Mouse (Mus musculus): ENCODE measurements at regions not wholly inside any gene's neighbourhood (a gene's known extent, or its start where the extent isn't known, plus 50 kb on each side); places are given as distances from the start of the nearest gene placed in this dataset.

GRCm38 (mm10) chr12:28085460-28085859 is 466.7 kb downstream of the Dcdc2c start:
- Histone ChIP-seq H3K4me3 (replicated peaks; ENCODE audit: low read length) (no peak overlapping the region), H3K9me3 (ENCODE audit: control insufficient read depth, low read length) (no peaks in the 10 kb centered on the region), H3K27me3 (ENCODE audit: control insufficient read depth, insufficient read depth, low read length) (no peaks in the 10 kb centered on the region), H3K4me2 (replicated peaks; ENCODE audit: low read depth, low read length, severe bottlenecking) (no peak overlapping the region), H3K27ac (replicated peaks; ENCODE audit: low read depth, low read length) (no peak overlapping the region), H3K4me1 (ENCODE audit: control insufficient read depth, insufficient read depth, low read length) (no peaks in the 10 kb centered on the region), H3K9ac (ENCODE audit: low read depth, low read length, severe bottlenecking) (no peak overlapping the region), H3K36me3 (ENCODE audit: control insufficient read depth, insufficient read depth, low read length) (no peaks in the 10 kb centered on the region)
- WGBS = 78% methylated on average over 4 of the region's 4 CpGs
- no peak for TF ChIP-seq POLR2A (IDR thresholded peaks at IDR 0.05; ENCODE audit: borderline replicate concordance, extremely low read depth, insufficient read depth, insufficient read length)
- ATAC-seq (ENCODE audit: low FRiP score, low read depth) = no peak
- DNase-seq (ENCODE audit: low spot score) = no peak

GRCm38 (mm10) chr12:28076606-28077005 is 475.6 kb downstream of the Dcdc2c start:
- no peak for TF ChIP-seq POLR2A (IDR thresholded peaks at IDR 0.05; ENCODE audit: borderline replicate concordance, extremely low read depth, insufficient read depth, insufficient read length)
- WGBS = 83% methylated on average over 3 of the region's 3 CpGs
- H3K4me2 ChIP-seq (replicated peaks; ENCODE audit: low read depth, low read length, severe bottlenecking) = no peak overlapping the region
- H3K36me3 ChIP-seq (ENCODE audit: control insufficient read depth, insufficient read depth, low read length) = no peaks in the 10 kb centered on the region
- H3K4me1 ChIP-seq (ENCODE audit: control insufficient read depth, insufficient read depth, low read length) = no peaks in the 10 kb centered on the region
- no peaks in the 10 kb centered on the region for H3K27me3 ChIP-seq (ENCODE audit: control insufficient read depth, insufficient read depth, low read length)
- no peak for DNase-seq (ENCODE audit: low spot score)
- H3K4me3 ChIP-seq (replicated peaks; ENCODE audit: low read length) = no peak overlapping the region
- no peak overlapping the region for H3K27ac ChIP-seq (replicated peaks; ENCODE audit: low read depth, low read length)
- no peak for ATAC-seq (ENCODE audit: low FRiP score, low read depth)
- H3K9ac ChIP-seq (ENCODE audit: low read depth, low read length, severe bottlenecking) = no peak overlapping the region
- no peaks in the 10 kb centered on the region for H3K9me3 ChIP-seq (ENCODE audit: control insufficient read depth, low read length)

- TF ChIP-seq POLR2A (IDR thresholded peaks at IDR 0.05; ENCODE audit: borderline replicate concordance, extremely low read depth, insufficient read depth, insufficient read length) = no peak
- 44% methylated on average over 2 of the region's 2 CpGs for WGBS
- Histone ChIP-seq H3K4me3 (replicated peaks; ENCODE audit: low read length) (no peak overlapping the region), H3K36me3 (ENCODE audit: control insufficient read depth, insufficient read depth, low read length) (no peaks in the 10 kb centered on the region), H3K4me2 (replicated peaks; ENCODE audit: low read depth, low read length, severe bottlenecking) (no peak overlapping the region), H3K4me1 (ENCODE audit: control insufficient read depth, insufficient read depth, low read length) (peaks cover 8% of the 10 kb centered on the region; the same call in 1 of the 2 replicates), H3K9ac (ENCODE audit: low read depth, low read length, severe bottlenecking) (no peak overlapping the region), H3K27ac (replicated peaks; ENCODE audit: low read depth, low read length) (no peak overlapping the region), H3K9me3 (ENCODE audit: control insufficient read depth, low read length) (no peaks in the 10 kb centered on the region), H3K27me3 (ENCODE audit: control insufficient read depth, insufficient read depth, low read length) (no peaks in the 10 kb centered on the region)
- DNase-seq (ENCODE audit: low spot score) (no peak), ATAC-seq (ENCODE audit: low FRiP score, low read depth) (no peak)
Measured at GRCm38 (mm10) chr12:28068584-28068983, 483.6 kb downstream of the Dcdc2c start.

GRCm38 (mm10) chr12:28060281-28060680 is 491.9 kb downstream of the Dcdc2c start:
- Histone ChIP-seq H3K36me3 (ENCODE audit: control insufficient read depth, insufficient read depth, low read length) (no peaks in the 10 kb centered on the region), H3K9me3 (ENCODE audit: control insufficient read depth, low read length) (no peaks in the 10 kb centered on the region), H3K4me1 (ENCODE audit: control insufficient read depth, insufficient read depth, low read length) (no peaks in the 10 kb centered on the region), H3K27me3 (ENCODE audit: control insufficient read depth, insufficient read depth, low read length) (no peaks in the 10 kb centered on the region), H3K4me3 (replicated peaks; ENCODE audit: low read length) (no peak overlapping the region), H3K27ac (replicated peaks; ENCODE audit: low read depth, low read length) (no peak overlapping the region), H3K9ac (ENCODE audit: low read depth, low read length, severe bottlenecking) (no peak overlapping the region), H3K4me2 (replicated peaks; ENCODE audit: low read depth, low read length, severe bottlenecking) (no peak overlapping the region)
- no peak for TF ChIP-seq POLR2A (IDR thresholded peaks at IDR 0.05; ENCODE audit: borderline replicate concordance, extremely low read depth, insufficient read depth, insufficient read length)
- DNase-seq (ENCODE audit: low spot score) (no peak), ATAC-seq (ENCODE audit: low FRiP score, low read depth) (no peak)
- WGBS = 61% methylated on average over 6 of the region's 6 CpGs

GRCm38 (mm10) chr12:28055518-28056280 is 496.5 kb downstream of the Dcdc2c start:
- ATAC-seq (ENCODE audit: low FRiP score, low read depth) = no peak
- Histone ChIP-seq H3K36me3 (ENCODE audit: control insufficient read depth, insufficient read depth, low read length) (no peaks in the 10 kb centered on the region), H3K4me3 (replicated peaks; ENCODE audit: low read length) (no peak overlapping the region), H3K4me1 (ENCODE audit: control insufficient read depth, insufficient read depth, low read length) (no peaks in the 10 kb centered on the region), H3K4me2 (replicated peaks; ENCODE audit: low read depth, low read length, severe bottlenecking) (no peak overlapping the region), H3K9ac (ENCODE audit: low read depth, low read length, severe bottlenecking) (no peak overlapping the region), H3K27ac (replicated peaks; ENCODE audit: low read depth, low read length) (no peak overlapping the region), H3K27me3 (ENCODE audit: control insufficient read depth, insufficient read depth, low read length) (no peaks in the 10 kb centered on the region), H3K9me3 (ENCODE audit: control insufficient read depth, low read length) (no peaks in the 10 kb centered on the region)
- WGBS = 43% methylated on average over 4 of the region's 4 CpGs
- TF ChIP-seq POLR2A (IDR thresholded peaks at IDR 0.05; ENCODE audit: borderline replicate concordance, extremely low read depth, insufficient read depth, insufficient read length) = no peak
- peak; percentile 48 for DNase-seq (ENCODE audit: low spot score)

All from limb, embryonic 14.5 days (tissue).